Mouse (Mus musculus): ENCODE measurements around the gene Hcn4. TPM values are rescaled to one million over a fixed set of nuclear protein-coding genes. Genes with fewer than 3 reads are reported as not detected.

Gene Hcn4
- 0.62 and 0.64 TPM in 2 replicates for polyA plus RNA-seq (2016; fragmentation: Nextera tagmentation; extraction: Ambion mirVana)

- Histone ChIP-seq H3K4me1 (peaks cover 12% of the 10 kb centered on the region; the same call in 1 of the 2 replicates), H3K27ac (0 out of 2 replicates have a peak within 1 kb of the TSS, but pooled peaks have one; percentile 41), H3K4me2 (replicated peaks) (peak within 1 kb of the TSS; percentile 99), H3K36me3 (no peaks in the 10 kb centered on the region), H3K27me3 (peaks cover 63% of the 10 kb centered on the region), H3K9ac (peak within 1 kb of the TSS; percentile 69), H3K9me3 (no peaks in the 10 kb centered on the region), H3K4me3 (peak within 1 kb of the TSS; percentile 71)
- WGBS: under 1% methylated on average over 76 of the region's 95 CpGs
- ATAC-seq (ENCODE audit: insufficient number of reproducible peaks, insufficient read depth, low FRiP score, low TSS enrichment): 0 out of 2 replicates have a peak, but pooled peaks have one; percentile 1
Measured at GRCm38 (mm10) chr9:58823139-58823917, at the start of gene Hcn4. Hcn4 (plus strand) TSS chr9:58823412.

- H3K4me2 ChIP-seq (replicated peaks): no peak overlapping the region
- no peak overlapping the region for H3K4me3 ChIP-seq
- no peaks in the 10 kb centered on the region for H3K27me3 ChIP-seq
- H3K9ac ChIP-seq: no peak overlapping the region
- H3K9me3 ChIP-seq: no peaks in the 10 kb centered on the region
- WGBS: 59% methylated on average over 3 of the region's 3 CpGs
- no peak overlapping the region for H3K27ac ChIP-seq
- H3K4me1 ChIP-seq: no peaks in the 10 kb centered on the region
- ATAC-seq (ENCODE audit: insufficient number of reproducible peaks, insufficient read depth, low FRiP score, low TSS enrichment): no peak
- H3K36me3 ChIP-seq: no peaks in the 10 kb centered on the region
Measured at GRCm38 (mm10) chr9:58774761-58775160, 48.5 kb upstream of the Hcn4 start.

DNA sequence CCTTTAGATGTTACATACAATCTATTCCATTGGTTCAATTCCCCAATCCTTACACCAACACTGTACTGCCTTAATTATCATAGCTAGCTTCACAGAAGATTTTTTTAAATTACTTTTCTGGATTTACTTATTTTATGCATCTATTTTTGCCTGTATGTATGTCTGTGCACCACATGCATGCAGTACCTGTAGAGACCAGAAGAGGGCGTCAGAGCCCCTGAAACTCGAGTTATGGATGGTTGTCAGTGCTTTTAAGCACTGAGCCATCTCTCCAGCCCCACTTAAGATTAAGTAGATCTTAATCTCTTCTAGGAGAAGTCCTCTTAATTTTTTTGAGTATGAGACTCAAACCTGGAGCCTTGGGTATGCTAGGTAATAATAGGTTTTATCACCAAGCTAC is 47.8 kb upstream of the Hcn4 start:
- no peaks in the 10 kb centered on the region for H3K4me1 ChIP-seq
- H3K4me2 ChIP-seq (replicated peaks): no peak overlapping the region
- no peak overlapping the region for H3K9ac ChIP-seq
- WGBS: 13% methylated on average over 2 of the region's 2 CpGs
- no peak for ATAC-seq (ENCODE audit: insufficient number of reproducible peaks, insufficient read depth, low FRiP score, low TSS enrichment)
- H3K4me3 ChIP-seq: no peak overlapping the region
- H3K36me3 ChIP-seq: no peaks in the 10 kb centered on the region
- no peak overlapping the region for H3K27ac ChIP-seq
- H3K27me3 ChIP-seq: no peaks in the 10 kb centered on the region
- H3K9me3 ChIP-seq: no peaks in the 10 kb centered on the region

DNA sequence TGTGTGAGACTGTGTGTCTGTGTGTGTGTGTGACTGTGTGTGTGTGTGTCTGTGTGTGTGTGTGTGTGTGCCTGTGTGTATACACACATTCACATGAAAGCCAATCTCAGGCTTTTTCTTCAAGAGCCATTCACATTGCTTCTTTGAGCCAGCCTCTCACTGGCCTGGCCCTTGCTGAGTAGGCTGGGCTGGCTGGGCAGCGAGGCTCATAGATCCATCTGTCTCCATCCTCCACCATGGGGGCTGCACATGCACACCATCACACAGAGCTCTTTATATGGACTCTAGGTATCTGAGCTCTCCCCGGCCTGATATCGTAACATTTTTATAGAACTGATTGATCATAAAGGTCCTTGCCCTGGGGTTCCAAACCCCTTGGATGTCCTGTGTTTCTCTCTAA is 33.7 kb upstream of the Hcn4 start:
- Histone ChIP-seq H3K27me3 (no peaks in the 10 kb centered on the region), H3K27ac (no peak overlapping the region), H3K4me1 (no peaks in the 10 kb centered on the region), H3K9me3 (no peaks in the 10 kb centered on the region), H3K4me2 (replicated peaks) (no peak overlapping the region), H3K9ac (no peak overlapping the region), H3K36me3 (no peaks in the 10 kb centered on the region), H3K4me3 (no peak overlapping the region)
- WGBS: 90% methylated on average over 3 of the region's 3 CpGs
- ATAC-seq (ENCODE audit: insufficient number of reproducible peaks, insufficient read depth, low FRiP score, low TSS enrichment): no peak

GRCm38 (mm10) chr9:58798155-58798554 is 25.1 kb upstream of the Hcn4 start:
- no peak for ATAC-seq (ENCODE audit: insufficient number of reproducible peaks, insufficient read depth, low FRiP score, low TSS enrichment)
- Histone ChIP-seq H3K4me2 (replicated peaks) (no peak overlapping the region), H3K27me3 (no peaks in the 10 kb centered on the region), H3K9me3 (no peaks in the 10 kb centered on the region), H3K4me1 (no peaks in the 10 kb centered on the region), H3K4me3 (no peak overlapping the region), H3K27ac (no peak overlapping the region), H3K36me3 (no peaks in the 10 kb centered on the region), H3K9ac (no peak overlapping the region)
- WGBS: 83% methylated on average over 7 of the region's 7 CpGs

GRCm38 (mm10) chr9:58801441-58801840 is 21.8 kb upstream of the Hcn4 start:
- Histone ChIP-seq H3K9ac (no peak overlapping the region), H3K4me3 (no peak overlapping the region), H3K4me1 (no peaks in the 10 kb centered on the region), H3K27ac (no peak overlapping the region), H3K27me3 (no peaks in the 10 kb centered on the region), H3K9me3 (no peaks in the 10 kb centered on the region), H3K4me2 (replicated peaks) (no peak overlapping the region), H3K36me3 (no peaks in the 10 kb centered on the region)
- 72% methylated on average over 2 of the region's 2 CpGs for WGBS
- ATAC-seq (ENCODE audit: insufficient number of reproducible peaks, insufficient read depth, low FRiP score, low TSS enrichment): no peak

GRCm38 (mm10) chr9:58802294-58802693 is 20.9 kb upstream of the Hcn4 start:
- Histone ChIP-seq H3K27me3 (no peaks in the 10 kb centered on the region), H3K4me2 (replicated peaks) (no peak overlapping the region), H3K27ac (no peak overlapping the region), H3K9ac (no peak overlapping the region; the same call in 1 of the 2 replicates), H3K4me1 (0 out of 2 replicates have a peak, but pooled peaks cover 3% of the 10 kb centered on the region), H3K36me3 (no peaks in the 10 kb centered on the region), H3K9me3 (no peaks in the 10 kb centered on the region), H3K4me3 (no peak overlapping the region)
- WGBS: 36% methylated on average over 4 of the region's 4 CpGs
- no peak for ATAC-seq (ENCODE audit: insufficient number of reproducible peaks, insufficient read depth, low FRiP score, low TSS enrichment)

GRCm38 (mm10) chr9:58802802-58803201 is 20.4 kb upstream of the Hcn4 start:
- H3K9ac ChIP-seq: no peak overlapping the region
- H3K36me3 ChIP-seq: no peaks in the 10 kb centered on the region
- ATAC-seq (ENCODE audit: insufficient number of reproducible peaks, insufficient read depth, low FRiP score, low TSS enrichment): no peak
- 0 out of 2 replicates have a peak, but pooled peaks cover 3% of the 10 kb centered on the region for H3K4me1 ChIP-seq
- no peak overlapping the region for H3K27ac ChIP-seq
- H3K4me3 ChIP-seq: no peak overlapping the region
- WGBS: 61% methylated on average over 5 of the region's 5 CpGs
- no peaks in the 10 kb centered on the region for H3K27me3 ChIP-seq
- H3K9me3 ChIP-seq: no peaks in the 10 kb centered on the region
- no peak overlapping the region for H3K4me2 ChIP-seq (replicated peaks)

- H3K9ac ChIP-seq: 0 out of 2 replicates have a peak overlapping the region, but pooled peaks have one; percentile 5
- H3K4me3 ChIP-seq: peak overlapping the region; percentile 26
- no peaks in the 10 kb centered on the region for H3K27me3 ChIP-seq
- H3K4me1 ChIP-seq: 0 out of 2 replicates have a peak, but pooled peaks cover 3% of the 10 kb centered on the region
- 0 out of 2 replicates have a peak, but pooled peaks have one; percentile 52 for ATAC-seq (ENCODE audit: insufficient number of reproducible peaks, insufficient read depth, low FRiP score, low TSS enrichment)
- no peaks in the 10 kb centered on the region for H3K36me3 ChIP-seq
- H3K9me3 ChIP-seq: no peaks in the 10 kb centered on the region
- H3K27ac ChIP-seq: 0 out of 2 replicates have a peak overlapping the region, but pooled peaks have one; percentile 23
- H3K4me2 ChIP-seq (replicated peaks): peak overlapping the region; percentile 51
- 11% methylated on average over 15 of the region's 15 CpGs for WGBS
Measured at GRCm38 (mm10) chr9:58805601-58806318, 17.5 kb upstream of the Hcn4 start.

- no peak overlapping the region for H3K9ac ChIP-seq
- no peak overlapping the region for H3K4me3 ChIP-seq
- ATAC-seq (ENCODE audit: insufficient number of reproducible peaks, insufficient read depth, low FRiP score, low TSS enrichment): no peak
- WGBS: 36% methylated on average over 3 of the region's 3 CpGs
- no peak overlapping the region for H3K4me2 ChIP-seq (replicated peaks)
- H3K4me1 ChIP-seq: peaks cover 7% of the 10 kb centered on the region; the same call in 1 of the 2 replicates
- peaks cover 7% of the 10 kb centered on the region; the same call in 1 of the 2 replicates for H3K27me3 ChIP-seq
- H3K27ac ChIP-seq: no peak overlapping the region
- H3K36me3 ChIP-seq: no peaks in the 10 kb centered on the region
- H3K9me3 ChIP-seq: no peaks in the 10 kb centered on the region
Measured at GRCm38 (mm10) chr9:58811171-58811570, 12.0 kb upstream of the Hcn4 start.

DNA sequence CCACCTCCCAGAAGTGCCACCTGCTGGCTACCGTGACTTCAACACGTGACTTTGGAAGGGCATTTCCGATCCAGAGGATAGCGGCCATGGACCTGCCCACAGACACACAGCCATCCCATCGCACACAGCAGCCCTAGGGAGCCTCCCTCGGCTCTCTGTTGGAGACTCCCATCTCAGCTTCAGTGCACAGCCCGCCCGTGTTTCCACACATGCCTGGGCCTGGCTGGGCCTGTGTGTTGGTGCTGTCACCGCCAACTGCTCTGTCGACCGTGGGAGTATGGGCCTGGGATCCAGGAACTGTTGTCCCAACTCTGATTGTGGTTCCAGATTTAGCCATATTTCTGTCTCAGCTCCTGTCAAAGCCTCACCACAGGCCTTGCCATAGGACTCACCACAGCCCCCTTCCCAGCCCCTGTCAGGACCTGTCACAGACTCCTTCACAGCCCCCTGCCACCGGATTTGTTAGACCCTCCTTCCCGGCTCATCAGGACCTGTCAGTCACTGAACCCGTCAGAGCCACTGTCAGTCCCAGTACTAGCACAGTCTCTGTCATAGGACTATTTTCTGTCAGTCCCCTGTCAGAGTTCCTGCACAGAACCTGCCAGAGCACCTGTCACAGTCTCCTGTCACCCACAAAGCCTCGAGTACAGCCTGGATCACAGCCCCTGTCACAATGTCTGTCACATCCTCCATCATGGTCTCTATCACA is 7.5 kb upstream of the Hcn4 start:
- no peak for ATAC-seq (ENCODE audit: insufficient number of reproducible peaks, insufficient read depth, low FRiP score, low TSS enrichment)
- no peaks in the 10 kb centered on the region for H3K36me3 ChIP-seq
- H3K9me3 ChIP-seq: no peaks in the 10 kb centered on the region
- no peak overlapping the region for H3K4me2 ChIP-seq (replicated peaks)
- H3K27ac ChIP-seq: no peak overlapping the region
- peaks cover 6% of the 10 kb centered on the region; the same call in 1 of the 2 replicates for H3K4me1 ChIP-seq
- WGBS: 57% methylated on average over 15 of the region's 15 CpGs
- no peak overlapping the region for H3K9ac ChIP-seq
- H3K4me3 ChIP-seq: no peak overlapping the region
- peaks cover 37% of the 10 kb centered on the region for H3K27me3 ChIP-seq

All from embryonic facial prominence, embryonic 12.5 days (tissue).